Mouse (Mus musculus): Measurements from ENCODE around the gene Rab20.

Gene Rab20

DNA sequence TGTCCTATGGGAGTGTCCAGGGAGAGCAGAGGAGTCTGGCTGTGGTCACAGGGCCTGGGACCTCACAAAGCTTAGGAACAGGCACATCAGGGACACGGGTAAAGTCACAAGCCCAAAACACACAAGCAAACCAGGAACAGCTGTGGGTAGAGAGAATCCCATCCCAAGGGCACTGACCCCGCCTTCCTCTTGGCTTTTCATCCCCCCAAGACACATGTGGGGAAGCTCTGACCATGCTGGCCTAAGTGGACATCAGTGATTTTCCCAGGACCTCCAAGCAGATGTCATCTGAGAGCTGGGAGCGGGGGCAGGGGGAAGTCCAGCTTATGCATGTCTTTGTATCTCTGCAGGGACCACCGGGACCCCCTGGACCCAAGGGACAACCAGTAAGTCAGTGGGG lies 73.9 kb downstream of the Rab20 start:
- DNase-seq (ENCODE audit: low spot score) = no peak

DNA sequence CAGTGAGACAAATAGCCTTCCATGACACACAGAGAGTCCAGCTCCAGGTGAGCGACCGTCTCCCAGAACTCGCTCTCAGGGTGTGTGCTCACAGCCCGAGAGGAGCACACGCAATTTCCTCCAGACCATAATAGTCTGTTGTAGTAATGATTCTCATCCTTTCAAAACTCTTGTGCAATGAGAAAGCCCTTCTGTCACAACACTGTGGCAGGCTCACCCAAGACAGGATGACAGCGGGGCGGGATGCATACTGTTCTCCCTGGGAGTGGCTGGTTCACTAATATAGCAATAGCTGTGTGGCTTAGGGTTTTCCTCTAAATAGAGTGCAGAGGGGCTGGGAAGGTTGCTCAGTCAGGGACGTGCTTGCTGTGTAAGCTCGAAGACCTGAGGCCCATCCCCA lies 74.7 kb downstream of the Rab20 start:
- no peak for DNase-seq (ENCODE audit: low spot score)

Data from testis, postnatal 10 days (tissue).